Mouse (Mus musculus): ENCODE data around the gene Mindy2.

- TF ChIP-seq CTCF (IDR thresholded peaks at IDR 0.05; ENCODE audit: low read depth) (0 out of 2 replicates have a peak, but pooled peaks have one; percentile 6), EP300 (IDR thresholded peaks at IDR 0.05; ENCODE audit: low read depth) (peak; percentile 64; the same call in 1 of the 2 replicates)
These were observed 21.7 kb upstream of the Mindy2 start, which contains the start of gene Adam10 for GRCm38 (mm10) chr9:70678682-70679131.
